Mouse (Mus musculus) v-Abl transformed pro-B cells (cell line): ENCODE results near the gene Pcsk6.
"Not testable (repeated sequence)": the region's sequence is repeated elsewhere in the genome, so short reads cannot be mapped to it uniquely, and the experiment has no call there.

ENCODE experiments used
- in situ Hi-C, 2 experiments: fragments of 400-800 bp; cut with MboI; formaldehyde crosslinking; loops; one replicate each; pipeline ENCODE4 v1.15.1; 2025; ENCODE audit not compliant: unreplicated experiment in 2 of 2

Gene Pcsk6

GRCm38 (mm10) chr7:65934238-65934970, 72.9 kb downstream of the Pcsk6 start:
- in situ Hi-C loops, result not testable (repeated sequence)

- in situ Hi-C loops, result no loop called here
Observed at GRCm38 (mm10) chr7:65935211-65935610, 73.7 kb downstream of the Pcsk6 start.

GRCm38 (mm10) chr7:65940988-65941387, 79.5 kb downstream of the Pcsk6 start:
- in situ Hi-C loops, result no loop called here

- in situ Hi-C loops, result no loop called here
Observed at GRCm38 (mm10) chr7:65945342-65945993, 83.9 kb downstream of the Pcsk6 start.

GRCm38 (mm10) chr7:65946397-65946796, 84.9 kb downstream of the Pcsk6 start:
- in situ Hi-C loops, result no loop called here

GRCm38 (mm10) chr7:65948891-65949290, 87.4 kb downstream of the Pcsk6 start:
- in situ Hi-C loops, result no loop called here

- in situ Hi-C loops, result no loop called here
Observed at GRCm38 (mm10) chr7:65954583-65954982, 93.0 kb downstream of the Pcsk6 start.

GRCm38 (mm10) chr7:65955304-65956220, 94.0 kb downstream of the Pcsk6 start:
- in situ Hi-C loops, result no loop called here

GRCm38 (mm10) chr7:65957245-65957644, 95.7 kb downstream of the Pcsk6 start:
- in situ Hi-C loops, result no loop called here

GRCm38 (mm10) chr7:65958105-65958504, 96.6 kb downstream of the Pcsk6 start:
- in situ Hi-C loops, result no loop called here

- in situ Hi-C loops, result no loop called here
Observed at GRCm38 (mm10) chr7:65959221-65959924, 97.8 kb downstream of the Pcsk6 start.

GRCm38 (mm10) chr7:65962611-65963010, 101.1 kb downstream of the Pcsk6 start:
- in situ Hi-C loops, result no loop called here

GRCm38 (mm10) chr7:65964398-65964797, 102.9 kb downstream of the Pcsk6 start:
- in situ Hi-C loops, result no loop called here

GRCm38 (mm10) chr7:65971301-65971700, 109.8 kb downstream of the Pcsk6 start:
- in situ Hi-C loops, result no loop called here

- in situ Hi-C loops, result no loop called here
Observed at GRCm38 (mm10) chr7:65977286-65977685, 115.8 kb downstream of the Pcsk6 start.

- in situ Hi-C loops, result no loop called here
Observed at GRCm38 (mm10) chr7:65977977-65978376, 116.4 kb downstream of the Pcsk6 start.

GRCm38 (mm10) chr7:65978996-65979823, 117.7 kb downstream of the Pcsk6 start:
- in situ Hi-C loops, result no loop called here

GRCm38 (mm10) chr7:65980000-65980399, 118.5 kb downstream of the Pcsk6 start:
- in situ Hi-C loops, result no loop called here

GRCm38 (mm10) chr7:65982057-65982456, 120.5 kb downstream of the Pcsk6 start:
- in situ Hi-C loops, result no loop called here

- in situ Hi-C loops, result no loop called here
Observed at GRCm38 (mm10) chr7:65988249-65988648, 126.7 kb downstream of the Pcsk6 start.
